Mouse (Mus musculus): Measurements from ENCODE around the gene Cd83. TPM values are rescaled to one million over a fixed set of nuclear protein-coding genes. Genes with fewer than 3 reads are reported as not detected.

Gene Cd83
- total RNA-seq, 2 experiments from 2014 or later, result 8.2 to 8.4 TPM

DNA sequence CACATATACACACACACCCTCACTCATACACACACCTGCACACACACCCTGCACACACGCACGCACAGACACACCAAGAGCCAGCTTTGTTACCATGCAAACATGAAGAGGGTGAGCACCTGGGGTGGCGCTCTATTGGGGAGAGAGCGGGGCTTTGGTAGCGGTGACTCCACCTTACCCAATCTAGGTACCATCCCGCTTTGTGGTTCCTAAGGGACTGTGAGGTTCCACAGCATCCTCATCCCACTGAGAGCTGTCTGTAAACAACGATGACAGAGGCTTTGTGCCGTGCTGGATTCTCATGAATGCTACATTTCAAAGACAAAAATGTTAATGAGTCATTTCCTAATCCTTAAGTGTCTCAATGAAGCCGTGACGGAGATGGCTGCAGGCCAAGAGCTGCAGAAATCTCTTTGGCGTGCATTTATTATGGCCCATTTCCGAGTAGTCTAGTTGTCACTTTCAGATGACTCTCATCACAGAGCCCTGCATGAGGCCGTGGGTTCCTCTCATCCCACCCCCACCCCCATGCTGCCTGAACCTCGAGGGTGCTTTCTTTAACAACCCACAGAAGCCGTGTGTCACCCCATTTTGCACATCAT is 10.5 kb upstream of the Cd83 start:
- DNase-seq (ENCODE audit: low spot score in 2 of 2), result no peak

DNA sequence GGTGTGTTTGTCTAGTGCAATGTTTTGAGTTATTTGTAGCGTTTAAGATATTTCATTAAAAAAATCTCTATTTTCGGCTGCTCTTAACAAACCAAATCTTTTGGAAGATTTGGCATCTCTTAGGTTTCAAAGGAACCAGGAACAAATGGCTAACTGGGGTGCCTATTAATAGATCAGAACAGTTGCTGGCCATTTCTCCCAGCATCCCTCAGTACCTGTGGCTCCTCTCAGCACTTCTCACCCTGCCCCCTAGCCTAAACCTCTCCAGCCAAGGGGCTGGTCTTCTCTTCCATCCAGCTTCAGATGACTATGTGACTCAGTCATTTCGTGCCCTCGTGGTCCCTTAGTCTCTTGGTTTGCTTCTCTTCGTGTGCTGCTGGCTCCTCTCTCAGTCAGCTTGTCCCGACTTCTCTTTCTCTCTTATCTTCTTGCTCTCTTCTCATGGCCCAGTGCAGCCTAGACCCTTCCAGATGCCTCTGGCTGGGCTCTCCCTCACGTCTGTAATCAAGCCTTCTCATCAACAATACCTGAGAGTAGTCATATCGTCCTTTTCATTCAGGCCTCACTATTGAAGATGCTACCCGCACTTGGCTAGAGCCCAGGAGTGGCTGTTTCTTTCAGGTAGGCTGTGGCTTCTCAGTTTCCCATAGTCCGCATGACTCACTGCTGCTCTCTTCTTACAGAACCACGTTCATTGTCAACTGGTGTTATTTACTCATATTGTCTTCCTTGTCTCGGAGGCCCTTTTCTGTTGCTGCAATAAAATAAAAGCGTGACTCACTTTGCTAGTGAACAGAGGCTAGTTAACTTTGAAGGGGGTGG is 9.8 kb upstream of the Cd83 start:
- DNase-seq (ENCODE audit: low spot score in 2 of 2), result no peak

DNA sequence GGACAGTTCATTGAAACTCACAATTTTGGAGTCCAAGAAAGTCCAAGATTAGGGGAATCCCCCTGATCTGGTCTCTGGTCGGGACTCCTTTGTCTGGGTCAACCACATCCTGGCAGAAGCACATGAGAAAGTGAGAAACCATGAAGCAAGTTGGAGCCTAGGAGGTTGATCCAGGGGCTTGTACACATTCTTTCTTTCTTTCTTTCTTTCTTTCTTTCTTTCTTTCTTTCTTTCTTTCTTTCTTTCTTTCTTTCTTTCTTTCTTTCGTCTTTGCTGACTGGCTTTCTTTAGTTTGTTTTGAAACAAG is 9.2 kb upstream of the Cd83 start:
- no peak for DNase-seq (ENCODE audit: low spot score in 2 of 2)

DNA sequence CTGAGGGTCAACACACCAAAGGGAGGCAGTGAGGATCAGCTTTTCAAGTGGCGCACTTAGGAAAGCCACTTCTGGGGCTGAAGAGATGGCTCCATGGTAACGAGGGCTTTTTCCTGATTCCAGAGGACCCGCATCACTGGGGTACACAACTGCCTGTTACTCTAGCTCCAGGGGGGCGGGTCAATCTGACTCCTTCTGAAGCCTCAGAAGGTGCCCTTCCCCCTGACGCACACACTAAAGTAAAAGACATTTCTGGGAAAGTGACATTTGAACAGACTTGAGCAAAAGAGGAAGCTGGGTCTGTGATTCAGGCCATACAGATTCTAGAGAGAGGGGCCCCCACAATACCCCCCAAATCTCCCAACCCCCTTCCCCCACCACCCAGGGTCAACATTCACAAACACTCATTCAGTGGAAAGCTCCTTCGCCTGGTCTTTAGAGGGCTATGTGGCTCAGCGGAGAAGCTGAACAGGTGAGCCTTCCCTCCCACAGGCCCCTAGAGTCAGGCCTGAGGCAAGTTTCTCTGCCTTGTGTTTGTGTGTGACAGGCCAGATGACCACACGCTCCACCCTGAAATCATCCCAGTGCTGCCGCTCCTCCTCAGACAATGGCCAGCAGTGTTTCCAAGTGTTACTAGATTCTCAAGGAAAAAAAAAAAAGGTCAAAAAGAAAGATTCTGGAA is 7.1 kb upstream of the Cd83 start:
- no peak for DNase-seq (ENCODE audit: low spot score in 2 of 2)

DNA sequence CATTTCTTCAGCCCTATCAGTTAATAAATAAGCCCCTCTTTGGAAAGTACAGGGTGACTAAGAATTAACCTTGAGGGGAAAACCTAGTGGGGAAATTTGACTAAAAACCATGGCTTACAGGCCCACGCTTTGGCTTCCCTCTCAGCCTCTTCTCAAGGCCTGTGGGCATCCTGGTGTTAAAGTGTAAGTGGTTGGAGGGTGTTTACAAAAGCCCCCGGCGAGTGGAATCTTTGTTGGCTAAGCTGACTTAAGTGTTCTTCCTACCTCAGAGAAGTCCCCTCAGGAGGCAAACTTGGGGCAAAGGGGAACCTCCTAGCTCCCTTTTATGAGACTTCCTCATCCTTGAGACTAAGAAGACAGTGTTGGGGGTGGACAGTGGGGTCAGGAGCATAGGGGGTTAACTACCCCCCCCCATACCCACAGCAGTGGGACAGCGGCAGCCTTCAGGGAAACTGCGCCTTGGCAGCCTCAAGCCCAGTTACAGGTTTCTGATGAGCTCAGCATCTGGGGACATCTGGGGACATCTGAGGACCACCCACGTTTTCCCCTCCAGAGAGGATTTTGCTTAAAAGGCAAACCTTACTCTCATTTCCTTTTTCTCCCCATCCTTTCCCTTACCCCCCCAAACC is 6.4 kb upstream of the Cd83 start:
- DNase-seq (ENCODE audit: low spot score in 2 of 2), result no peak

DNA sequence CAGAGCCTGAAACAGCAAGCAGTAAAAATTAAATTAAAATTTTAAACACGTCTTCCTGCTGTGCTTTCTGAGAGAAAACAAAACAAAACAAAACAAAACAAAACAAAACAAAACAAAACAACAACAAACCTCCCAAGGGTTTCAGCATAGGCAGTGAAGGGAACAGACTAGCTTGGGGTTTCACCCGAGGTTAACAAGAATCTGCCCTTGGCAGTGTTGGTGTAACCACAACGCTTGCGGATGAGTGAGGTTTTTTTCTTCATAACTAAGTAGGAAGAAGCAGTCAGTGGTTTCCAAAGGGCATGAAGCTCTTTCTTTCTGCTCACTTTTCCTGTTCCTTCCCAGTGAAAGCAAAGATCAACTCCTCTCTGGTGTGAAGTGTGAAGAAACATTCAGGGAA is 5.6 kb upstream of the Cd83 start:
- no peak for DNase-seq (ENCODE audit: low spot score in 2 of 2)

DNA sequence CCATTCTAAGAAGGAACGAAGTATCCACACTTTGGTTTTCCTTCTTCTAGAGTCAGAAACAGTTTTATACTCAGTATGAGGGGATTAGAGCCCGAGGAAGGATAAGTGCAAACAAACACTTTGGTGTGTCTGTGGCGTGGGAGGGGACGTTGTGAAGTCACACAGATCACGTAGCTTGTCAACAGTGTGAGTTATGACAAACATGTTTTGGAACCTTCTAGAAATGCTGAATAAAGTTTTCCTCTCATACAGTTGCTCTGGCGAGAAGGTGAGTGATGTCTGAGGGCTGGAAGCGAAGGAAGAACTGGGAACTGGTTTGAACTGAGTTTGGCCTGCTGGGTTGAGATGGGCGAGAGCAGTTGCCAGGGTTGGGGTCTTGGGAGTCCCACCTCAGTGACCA is 4.5 kb upstream of the Cd83 start:
- no peak for DNase-seq (ENCODE audit: low spot score in 2 of 2)

DNA sequence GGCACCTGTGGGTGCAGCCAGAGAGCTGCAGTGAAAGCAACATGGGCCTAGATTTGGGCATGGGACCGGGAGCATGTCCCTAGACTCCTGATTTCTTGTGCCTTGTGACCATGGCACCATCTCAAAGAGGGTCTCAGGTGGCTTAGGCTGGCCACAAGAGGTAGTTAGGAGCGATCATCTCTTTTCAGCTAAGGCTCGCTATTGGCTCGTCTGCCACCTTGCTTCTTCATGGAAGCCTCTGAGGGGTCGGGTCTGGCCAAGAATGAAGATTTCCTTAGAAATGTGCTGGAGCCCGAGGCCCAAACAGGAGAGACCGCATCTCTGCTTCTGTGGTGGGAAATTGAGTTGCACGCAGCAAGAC is 1.1 kb downstream of the Cd83 start:
- no peak for DNase-seq (ENCODE audit: low spot score in 2 of 2)

DNA sequence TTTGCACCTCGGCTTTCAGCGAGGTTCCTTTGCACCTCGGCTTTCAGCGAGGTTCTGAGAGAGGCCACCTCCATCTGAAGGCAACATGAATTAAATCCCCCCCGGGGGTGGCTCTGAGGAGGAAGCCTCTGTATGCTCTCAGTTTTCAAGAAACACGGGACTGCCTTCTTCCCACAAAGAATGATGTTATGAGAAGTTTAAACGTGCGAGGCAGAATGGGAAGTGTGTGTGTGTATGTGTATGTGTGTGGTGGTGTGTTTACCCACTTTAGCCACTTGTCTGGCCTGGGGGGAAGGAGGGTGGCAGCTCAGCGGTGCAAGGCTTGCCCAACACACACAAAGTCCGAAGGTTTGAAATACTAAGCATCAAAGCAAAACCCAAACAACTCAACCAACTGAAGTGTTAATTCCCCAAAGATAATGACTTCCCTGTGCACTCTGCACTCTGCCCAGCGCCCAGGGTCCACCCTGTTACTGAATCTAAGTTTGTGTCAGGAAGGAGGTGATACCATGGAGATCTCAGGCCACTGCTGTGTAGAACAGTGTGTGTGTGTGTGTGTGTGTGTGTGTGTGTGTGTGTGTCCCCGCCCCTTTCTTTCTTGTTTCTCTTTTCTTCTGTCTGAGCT is 1.7 kb downstream of the Cd83 start:
- no peak for DNase-seq (ENCODE audit: low spot score in 2 of 2)

DNA sequence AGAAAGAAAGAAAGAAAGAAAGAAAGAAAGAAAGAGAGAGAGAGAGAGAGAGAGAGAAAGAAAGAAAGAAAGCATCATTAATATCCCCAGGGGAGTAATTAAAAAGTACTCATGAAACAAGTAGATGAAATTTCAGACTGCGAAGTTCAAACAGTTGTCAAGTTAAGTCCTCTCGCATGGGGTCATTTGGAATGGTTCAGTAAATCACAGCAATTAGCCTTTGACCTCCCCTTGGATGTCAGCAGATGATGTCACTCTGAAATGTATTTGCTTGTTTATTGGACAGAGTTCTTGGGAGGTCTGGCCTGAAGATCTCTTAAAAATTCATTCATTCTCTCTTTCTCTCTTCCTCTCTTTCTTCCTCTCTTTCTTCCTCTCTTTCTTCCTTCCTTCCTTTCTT is 2.7 kb downstream of the Cd83 start:
- DNase-seq (ENCODE audit: low spot score in 2 of 2), result no peak

DNA sequence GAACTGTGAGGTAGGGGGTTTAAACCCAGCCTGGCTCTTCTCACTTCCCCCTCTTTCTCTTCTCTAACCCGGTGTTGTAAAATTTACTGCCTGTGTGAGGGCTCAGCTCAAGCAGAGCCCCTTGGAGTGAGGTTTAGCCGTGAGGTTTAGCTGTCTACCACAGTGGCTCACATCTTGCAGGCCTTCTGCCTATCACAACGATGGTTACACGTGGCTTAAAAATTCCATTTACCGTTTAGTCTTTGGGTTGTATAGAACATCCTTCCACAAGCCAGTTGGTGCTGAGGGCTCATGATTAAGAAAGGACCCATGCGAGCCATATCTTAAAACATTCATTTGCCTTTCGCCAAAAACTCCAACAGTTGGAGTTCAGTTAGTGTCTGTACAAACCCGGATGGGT is 3.5 kb downstream of the Cd83 start:
- DNase-seq (ENCODE audit: low spot score in 2 of 2), result no peak

DNA sequence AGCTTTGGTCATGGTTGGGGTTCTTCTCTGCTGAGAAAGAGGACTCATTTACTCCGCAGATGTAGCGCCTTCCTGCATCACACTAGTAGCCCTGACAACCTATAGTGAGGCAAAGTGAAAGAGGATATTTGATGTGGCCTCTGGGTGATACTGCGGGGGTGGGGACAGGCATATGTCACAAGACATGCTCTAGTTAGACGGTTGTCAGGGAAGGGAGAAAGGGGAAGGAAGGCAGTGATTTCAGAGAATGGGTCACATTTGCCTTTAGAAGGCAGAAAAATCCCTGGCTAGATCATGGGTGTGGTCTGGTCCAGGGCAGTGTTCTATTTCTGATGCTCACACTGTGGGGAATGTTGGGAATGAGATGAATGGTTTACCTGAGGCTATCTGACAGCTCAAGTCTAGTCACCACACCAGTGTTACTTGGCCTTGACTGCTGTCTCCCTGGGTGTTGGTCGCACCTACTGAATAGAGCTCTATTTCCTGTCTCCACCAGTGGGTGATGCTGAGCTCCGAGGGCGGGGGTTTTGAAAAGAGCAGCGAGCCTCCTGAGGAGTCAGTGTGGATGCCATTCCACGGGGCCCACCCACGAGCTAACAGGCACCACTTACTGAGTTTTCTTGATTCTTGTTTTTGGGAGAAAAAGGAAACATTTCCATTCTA is 4.5 kb downstream of the Cd83 start:
- DNase-seq (ENCODE audit: low spot score in 2 of 2), result no peak

DNA sequence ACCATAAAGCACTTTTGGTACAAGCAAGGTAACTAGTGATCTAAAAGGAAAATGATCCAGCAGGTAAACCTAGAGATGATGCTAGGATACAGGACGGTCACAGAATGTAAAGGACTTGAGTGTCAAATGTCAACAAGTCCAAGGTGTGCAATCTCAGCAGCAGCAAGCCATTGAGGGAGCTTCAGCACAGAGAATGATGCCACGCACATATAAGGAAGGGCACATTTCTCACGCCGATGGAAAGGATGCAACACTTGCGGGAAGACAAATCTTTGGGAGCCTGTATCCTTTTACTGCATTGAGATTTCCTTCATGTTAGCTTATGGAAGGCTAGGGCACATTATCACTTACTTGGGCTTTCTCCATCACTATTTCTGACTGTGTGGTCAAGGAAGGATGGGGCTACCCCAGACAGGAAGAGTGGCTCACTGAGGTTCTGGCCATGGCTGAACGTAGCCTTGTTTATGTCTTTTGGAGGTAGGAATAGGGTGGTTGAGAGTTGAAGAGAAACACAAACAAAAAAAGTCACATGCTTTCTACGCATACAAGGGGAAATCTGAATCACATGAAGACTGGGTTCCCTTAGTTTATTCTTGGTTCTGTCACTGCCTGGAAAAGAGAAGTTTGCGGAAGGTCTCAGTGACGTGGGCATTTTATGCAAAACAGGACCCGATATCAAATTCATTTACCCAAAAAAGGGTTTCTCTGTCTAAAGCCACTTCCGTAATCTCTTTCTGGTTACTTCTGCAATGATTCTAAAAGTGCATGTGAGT is 5.8 kb downstream of the Cd83 start:
- DNase-seq (ENCODE audit: low spot score in 2 of 2), result no peak

DNA sequence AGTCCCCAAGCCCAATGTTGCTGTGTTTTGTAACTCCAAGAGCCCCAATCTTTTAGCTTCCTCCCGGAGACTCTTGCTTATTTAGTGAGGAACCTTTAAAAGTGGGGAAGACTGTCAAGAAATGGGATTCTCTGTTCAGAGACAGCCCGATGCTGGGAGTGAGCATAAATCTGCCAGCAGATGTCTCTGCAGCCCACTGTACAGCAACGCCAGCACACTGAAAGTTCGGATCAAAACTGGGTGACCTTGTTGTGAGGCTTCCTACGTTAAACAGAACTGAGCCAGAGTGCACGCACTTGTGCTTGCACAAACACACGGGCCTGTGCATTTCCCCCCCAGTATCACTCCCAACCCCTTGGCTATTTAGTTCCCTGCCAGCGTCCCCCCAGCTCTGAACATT is 10.8 kb downstream of the Cd83 start:
- DNase-seq (ENCODE audit: low spot score in 2 of 2), result no peak

DNA sequence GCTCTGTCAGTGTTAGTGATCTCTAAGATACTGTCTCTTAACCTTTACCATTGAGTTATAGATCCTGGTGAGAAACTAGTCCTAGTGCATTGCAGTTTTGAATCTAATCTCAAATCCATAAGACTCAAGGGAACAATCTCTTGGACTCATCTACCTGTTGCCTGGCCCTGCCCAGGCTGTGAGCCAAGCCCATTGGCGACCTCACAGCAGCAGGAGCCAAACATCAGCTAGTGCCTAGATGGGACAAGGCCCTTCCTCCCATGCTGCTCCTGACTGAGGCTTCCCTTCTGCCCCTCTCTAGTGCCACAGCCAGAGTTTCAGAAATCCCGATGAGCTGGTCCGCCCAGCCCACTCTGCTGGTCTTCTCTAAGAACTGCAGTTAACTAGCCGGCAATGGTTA is 14.1 kb downstream of the Cd83 start:
- no peak for DNase-seq (ENCODE audit: low spot score in 2 of 2)

DNA sequence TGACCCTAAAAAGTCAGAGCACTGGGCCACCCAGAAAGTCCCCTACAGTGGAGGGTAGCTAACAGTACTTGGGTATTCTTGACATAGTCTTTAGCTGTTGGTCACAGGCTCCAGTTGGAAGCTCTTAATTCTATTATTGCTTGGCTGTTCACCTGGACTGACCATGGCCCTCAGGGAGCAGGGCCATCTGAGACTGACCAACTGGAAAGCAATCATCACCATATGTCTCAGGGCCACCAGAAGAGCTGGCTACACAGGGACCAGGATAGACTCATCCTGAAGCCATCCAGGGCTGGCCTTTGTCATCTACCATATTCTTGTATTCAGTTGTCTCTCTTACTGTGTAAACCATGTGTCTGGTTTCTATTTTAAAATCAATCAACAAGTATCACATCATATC is 15.6 kb downstream of the Cd83 start:
- DNase-seq (ENCODE audit: low spot score in 2 of 2), result no peak

DNA sequence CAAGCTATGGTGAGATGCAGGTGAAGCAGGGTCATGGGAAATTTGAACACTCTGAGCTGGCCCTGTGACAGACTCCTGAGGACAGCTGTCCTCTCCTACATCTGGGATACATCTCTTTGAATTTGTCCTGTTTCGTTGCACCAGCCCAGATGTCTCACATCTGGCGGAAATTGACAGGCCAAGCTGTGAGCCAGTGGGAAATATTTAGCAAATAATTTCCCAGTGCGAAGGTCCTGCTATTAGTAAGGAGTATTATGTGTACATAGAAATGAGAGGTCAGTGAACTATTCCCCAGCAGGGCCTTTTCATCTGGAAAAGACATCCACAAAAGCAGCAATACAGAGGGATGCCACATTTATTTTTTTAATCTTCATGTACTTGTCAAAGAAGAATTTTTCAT is 17.4 kb downstream of the Cd83 start:
- DNase-seq (ENCODE audit: low spot score in 2 of 2), result no peak

DNA sequence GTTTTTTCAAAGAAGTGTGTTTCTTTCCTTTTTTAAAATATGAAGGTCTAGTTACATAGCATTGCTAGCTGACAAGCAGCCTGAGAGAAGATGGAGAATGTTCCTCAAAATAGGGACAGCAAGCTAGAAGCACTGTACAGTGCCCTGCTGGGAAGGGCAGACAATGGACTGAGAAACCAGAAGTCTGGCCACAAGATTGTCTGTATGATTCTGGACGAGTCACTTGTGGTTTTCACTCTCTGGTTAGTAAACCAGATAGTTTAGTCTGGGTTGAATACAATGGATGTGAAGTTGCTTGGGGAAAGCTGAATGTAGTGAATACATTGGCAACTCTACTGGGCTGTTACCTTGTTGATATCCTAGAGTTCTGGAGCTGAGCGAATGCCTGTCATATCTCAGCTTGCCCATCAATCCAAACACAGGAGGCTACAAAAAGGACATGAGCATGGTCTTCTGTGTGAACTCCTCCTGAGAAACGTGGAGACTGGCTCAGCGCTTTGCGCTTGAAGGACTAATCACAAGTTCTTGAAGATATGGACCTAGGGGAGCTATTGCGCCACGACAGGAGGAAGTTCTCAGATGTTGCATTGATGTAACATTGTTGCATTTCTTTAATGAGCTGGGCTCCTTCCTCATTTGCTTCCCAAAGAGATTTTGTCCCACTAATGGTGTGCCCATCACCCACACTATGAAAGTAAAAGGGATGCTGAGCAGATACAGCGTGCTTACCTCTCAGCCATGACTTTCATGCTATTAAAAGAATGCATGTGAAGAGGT is 18.0 kb downstream of the Cd83 start:
- no peak for DNase-seq (ENCODE audit: low spot score in 2 of 2)

DNA sequence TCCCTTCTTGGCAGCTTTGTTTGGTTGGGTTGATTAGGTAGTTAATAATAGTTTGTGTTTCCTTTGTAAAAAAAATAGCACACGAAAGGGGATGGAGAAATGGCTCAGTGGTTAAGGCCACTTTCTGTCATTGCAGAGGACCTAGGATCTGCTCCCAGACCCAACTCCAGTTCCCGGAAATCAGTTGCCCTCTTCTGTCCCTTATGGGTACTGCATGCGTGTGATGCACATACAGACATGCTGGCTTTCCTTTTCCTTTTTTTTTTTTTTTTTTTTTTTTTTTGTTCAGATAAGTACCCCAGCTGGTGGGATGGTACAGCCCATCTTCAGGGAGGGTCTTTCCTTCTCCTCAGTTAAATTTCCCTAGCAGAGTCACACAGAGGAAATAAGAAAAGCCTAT is 20.1 kb downstream of the Cd83 start:
- no peak for DNase-seq (ENCODE audit: low spot score in 2 of 2)
